Mouse (Mus musculus) brain, embryonic 14.5 days (tissue): ENCODE results near the gene Gm7030.

Source experiments
- CTCF ChIP-seq: fragments of 200-500 bp; IDR thresholded peaks from 2 replicates; pipeline ENCODE4 v1.5.1; 2012; ENCODE audit warnings: inconsistent platforms, mild to moderate bottlenecking, moderate library complexity, borderline replicate concordance; ENCODE audit not compliant: insufficient read depth, insufficient read length; ENCODE audit errors: extremely low read depth
- POLR2A ChIP-seq: fragments of 200-500 bp; IDR thresholded peaks from 2 replicates; pipeline ENCODE4 v1.6.1; 2012; ENCODE audit warnings: mild to moderate bottlenecking, inconsistent platforms, borderline replicate concordance; ENCODE audit not compliant: poor library complexity, insufficient read depth, insufficient read length, severe bottlenecking; ENCODE audit errors: extremely low read depth

DNA sequence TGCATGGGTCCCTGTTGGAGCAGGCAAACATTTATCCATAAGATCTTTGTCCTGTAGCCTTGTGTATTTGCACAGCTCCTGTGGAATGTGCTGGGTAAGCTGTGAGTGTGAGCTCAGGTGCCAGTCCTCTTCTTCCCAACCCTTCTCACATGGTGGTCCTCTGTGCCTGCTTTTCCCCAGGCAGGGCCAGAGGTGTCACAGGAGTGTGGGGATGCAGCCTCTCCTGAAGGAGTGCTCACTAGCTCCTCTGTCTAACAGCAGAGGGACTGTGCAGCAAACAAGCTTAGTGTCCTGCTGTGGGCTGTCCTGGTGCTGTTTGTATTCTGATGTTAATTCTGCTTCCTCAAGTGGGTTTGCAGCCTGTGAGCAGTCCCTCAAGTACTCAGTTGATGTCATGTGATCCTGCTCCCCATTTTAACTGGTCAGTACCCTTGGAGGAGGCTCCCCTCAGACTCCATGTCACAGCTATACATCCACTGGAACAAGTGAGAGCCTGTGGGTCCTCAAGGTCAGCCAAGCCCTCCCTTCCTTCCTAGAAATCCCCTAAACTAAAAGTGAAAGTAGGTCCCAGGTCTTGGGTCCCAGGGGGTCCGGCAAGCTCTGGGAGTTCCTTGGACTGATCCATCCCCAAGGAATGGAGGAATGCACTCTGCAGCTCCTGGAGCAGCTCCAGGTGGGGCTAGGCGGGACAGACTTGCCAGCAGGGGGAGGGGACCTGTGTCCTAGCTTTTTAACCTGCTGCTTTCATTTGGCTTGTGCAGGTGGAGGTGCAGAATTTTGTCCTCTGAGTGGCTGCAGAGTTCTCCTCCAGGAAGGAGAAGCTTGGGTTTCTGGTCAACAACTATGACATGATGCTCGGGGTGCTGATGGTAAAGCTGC, 25.3 kb upstream of the Gm7030 start:
- TF ChIP-seq CTCF (no peak), POLR2A (no peak)
